Mouse (Mus musculus): ENCODE results near the gene Psenen.

The Psenen gene

GRCm38 (mm10) chr7:30588676-30589434, 25.4 kb upstream of the Psenen start, which contains the start of gene Kmt2b:
Gene Kmt2b, minus strand, starts transcription at chr7:30588726.
- DNase-seq = peak; percentile 99

DNA sequence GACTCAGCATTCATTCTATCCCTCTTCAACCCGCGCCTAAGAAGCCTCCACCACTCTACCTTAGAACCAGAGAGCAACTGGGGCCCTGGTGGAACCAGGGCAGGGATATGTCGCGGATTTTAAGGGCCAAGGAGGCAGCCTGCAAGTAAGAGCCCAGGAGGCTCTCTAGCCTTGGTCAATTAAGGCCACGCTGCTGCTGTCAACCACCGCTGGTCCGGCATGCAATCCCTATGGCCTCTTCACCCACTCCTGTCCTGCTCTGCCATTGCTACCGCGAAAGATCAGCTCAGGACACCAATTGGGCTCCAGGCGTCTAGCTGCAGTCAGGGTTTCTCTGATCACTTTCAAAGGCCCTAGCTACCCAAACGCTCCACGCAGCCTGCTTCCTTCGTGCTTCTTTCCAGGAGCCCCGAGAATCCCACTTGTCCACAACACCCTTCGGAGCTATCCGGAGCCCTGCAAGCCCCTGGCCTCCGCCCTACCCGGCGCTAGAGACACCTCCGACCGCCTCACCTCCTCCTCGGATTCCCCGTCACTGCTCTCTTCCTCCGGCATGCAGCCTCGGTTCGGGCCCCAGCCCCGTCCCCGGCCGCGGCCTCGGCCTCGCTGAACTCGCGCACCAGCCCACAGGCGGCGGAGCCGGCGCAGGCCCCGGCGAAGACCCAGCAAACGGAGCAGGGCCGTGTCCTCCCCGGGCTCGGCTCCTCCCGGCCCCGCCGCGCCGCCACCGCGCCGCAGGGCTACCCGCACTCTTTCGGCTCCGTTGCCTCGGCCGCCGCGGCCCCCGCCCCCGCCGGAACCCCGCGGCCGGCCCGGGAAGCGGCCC, 24.6 kb upstream of the Psenen start:
- peak; percentile 57 for DNase-seq

- DNase-seq = no peak
These were observed 23.1 kb upstream of the Psenen start for GRCm38 (mm10) chr7:30586455-30587020.

GRCm38 (mm10) chr7:30585170-30585569, 21.7 kb upstream of the Psenen start:
- DNase-seq = no peak

DNA sequence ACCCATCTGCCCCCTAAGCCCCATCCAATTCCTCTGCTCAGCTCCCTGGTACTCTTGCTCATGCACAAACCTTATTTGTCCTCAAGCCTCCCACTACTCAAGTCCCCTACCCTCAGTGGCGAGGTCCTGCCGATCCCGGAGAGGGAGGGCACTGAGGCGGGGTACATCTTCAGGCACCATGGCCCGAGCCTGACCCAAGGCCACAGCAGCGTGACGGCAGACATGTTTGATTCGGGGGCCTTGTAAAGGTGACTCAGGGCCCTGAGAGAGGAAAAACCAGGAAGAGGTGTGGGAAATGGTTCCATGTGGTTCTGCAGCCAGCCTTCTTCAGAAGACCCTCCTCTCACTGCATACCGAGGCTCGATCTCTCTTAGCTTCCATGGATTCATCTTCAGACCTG, 20.9 kb upstream of the Psenen start:
- no peak for DNase-seq

DNA sequence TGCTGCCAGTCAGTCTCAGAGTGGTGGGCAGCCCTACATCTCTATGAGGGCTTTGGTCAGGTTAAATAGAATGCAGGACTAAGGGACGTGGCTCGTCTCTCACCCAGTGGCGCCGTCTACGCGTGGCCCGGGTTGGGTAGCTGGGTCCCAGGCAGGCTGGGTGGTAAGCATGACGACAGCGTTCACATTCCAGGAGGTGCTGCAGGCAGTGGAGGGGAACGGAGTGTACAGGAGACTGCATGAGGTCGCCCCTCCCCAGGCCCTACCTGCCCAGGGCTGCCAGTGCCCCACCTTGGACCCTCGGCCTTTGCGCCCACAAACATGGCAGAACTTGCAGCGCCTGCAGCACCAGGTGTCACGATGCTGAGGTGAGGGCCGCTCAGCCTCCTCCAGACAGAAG, 18.1 kb upstream of the Psenen start:
- DNase-seq = no peak

GRCm38 (mm10) chr7:30579950-30580349, 16.5 kb upstream of the Psenen start:
- DNase-seq = no peak

DNA sequence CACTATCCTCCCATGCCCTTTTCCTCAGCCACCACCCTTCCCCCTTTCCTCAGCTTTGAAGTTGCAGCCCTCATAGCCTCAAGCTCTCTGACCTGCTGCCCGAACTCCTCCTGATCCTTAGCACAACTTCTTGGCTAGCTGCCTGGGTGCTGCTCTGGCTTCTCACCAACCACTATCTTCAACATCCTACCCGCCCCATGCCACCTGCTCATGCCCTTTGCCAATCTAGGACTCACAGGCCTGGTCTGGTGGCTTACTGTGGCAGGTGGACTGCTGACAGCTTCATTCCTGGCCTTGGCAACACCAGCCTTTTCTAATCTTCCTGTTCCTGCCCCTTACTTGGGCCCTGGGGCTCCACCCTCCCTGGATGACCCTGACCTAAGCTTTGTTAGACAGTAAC, 9.5 kb upstream of the Psenen start:
- peak; percentile 76 for DNase-seq

DNA sequence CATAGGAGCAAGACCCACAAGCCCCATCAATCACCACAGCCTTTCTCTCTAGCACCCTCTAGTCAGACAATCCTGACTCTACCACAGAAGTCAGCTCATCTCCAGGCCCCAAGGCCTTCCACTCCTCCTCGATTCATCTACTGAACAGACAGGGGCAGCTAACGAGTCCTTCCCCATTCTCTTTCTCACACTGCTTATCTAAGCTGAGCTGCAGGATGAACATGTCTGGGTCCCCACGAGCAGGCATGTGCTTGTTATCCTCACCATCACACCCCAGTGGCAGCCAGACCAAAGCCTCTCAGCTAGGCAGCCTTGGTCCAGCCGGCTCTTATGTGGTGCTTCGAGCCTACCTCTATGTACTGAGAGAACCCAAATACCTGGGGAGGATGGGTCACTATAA, 9.0 kb upstream of the Psenen start:
- no peak for DNase-seq

DNA sequence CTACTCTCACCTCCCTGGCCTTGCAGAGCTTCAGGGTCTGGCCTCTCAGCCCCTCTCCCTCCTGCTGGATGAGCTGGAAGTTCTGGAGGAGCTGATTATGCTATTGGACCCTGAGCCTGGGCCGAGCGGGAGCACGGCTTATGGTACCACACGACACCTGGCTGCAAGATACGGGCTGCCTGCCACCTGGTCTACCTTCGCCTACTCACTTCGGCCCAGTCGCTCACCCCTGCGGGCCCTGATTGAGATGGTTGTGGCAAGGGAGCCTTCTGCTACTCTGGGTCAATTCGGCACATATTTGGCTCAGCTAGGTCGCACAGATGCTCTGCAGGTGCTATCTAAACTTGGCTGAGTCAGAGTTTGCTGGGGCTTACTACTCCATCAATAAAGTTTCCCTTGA, 4.1 kb upstream of the Psenen start:
- DNase-seq = no peak

DNA sequence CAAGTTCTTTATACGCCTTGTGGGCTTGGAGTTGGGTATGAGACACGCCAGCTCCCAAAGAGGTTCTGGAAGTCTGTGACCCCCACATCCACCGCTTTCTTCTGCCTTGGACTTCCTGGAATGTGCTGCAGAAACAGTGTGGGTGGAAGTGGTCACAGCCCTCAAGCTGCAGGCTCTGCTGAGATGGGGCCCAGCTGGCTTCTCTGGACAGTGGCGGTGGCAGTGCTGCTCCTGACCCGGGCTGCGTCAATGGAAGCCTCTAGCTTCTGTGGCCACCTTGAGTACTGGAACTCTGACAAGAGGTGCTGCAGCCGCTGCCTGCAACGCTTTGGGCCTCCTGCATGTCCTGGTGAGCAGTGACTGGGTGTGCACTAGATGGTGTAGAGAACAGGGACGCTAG, 2.6 kb upstream of the Psenen start:
- peak; percentile 35 for DNase-seq

GRCm38 (mm10) chr7:30564970-30565571, 1.6 kb upstream of the Psenen start, which contains the start of gene Igflr1:
Gene Igflr1, plus strand, starts transcription at chr7:30565427.
- no peak for DNase-seq

GRCm38 (mm10) chr7:30563906-30564280, 466 bp upstream of the Psenen start:
- DNase-seq = no peak

DNA sequence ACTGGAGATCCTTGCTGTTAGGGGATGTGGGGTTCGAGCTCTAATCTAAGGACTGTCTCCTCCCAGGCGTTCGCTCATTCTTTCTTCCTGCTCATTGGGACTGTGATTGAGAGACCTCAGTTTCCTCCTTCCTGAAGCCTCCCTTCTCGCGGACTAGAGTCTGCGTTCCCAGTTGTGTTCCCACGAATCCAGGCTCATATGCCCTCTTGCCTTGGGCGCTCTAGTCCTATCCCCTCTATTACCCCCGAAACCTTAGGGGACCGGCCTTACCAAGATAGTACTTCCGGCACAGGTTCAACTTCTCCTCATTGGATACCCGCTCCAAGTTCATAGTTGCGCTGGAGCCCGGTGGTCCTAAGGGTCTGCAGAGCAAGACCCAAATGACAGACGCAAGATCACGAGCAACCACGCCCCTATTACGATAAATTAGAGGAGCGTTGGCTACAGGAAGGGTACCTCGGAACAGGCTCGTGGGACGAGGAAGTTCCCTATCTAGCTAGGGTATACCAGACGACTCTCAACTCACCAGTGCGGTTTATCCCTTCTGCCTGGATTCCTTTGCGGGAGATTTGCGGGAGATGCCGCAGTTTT, 806 bp downstream of the Psenen start:
- DNase-seq = no peak

DNA sequence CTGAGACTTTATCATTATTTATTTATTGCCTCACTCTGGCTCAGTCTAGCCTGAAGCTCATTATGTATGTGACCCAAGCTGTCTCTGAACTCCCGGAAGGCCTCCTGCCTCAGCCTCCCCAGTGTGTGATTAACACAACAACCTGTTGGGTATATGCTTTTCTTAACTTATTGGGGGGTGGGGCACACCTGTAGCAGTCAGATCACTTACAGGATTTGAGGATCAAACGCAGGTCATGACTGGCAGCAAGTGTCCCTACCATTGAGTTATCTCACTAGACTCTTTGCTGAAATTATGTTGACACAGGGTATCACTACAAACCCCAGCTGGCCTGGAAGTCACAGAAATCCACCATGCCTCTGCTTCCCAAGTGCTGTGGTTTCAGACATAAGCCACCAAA, 3.1 kb downstream of the Psenen start:
- DNase-seq = no peak

- peak; percentile 100 for DNase-seq
These were observed 3.9 kb downstream of the Psenen start, which contains the start of gene Lin37 for GRCm38 (mm10) chr7:30559443-30559954. Gene Lin37, minus strand, starts transcription at chr7:30559838.

- DNase-seq = peak; percentile 24
These were observed 4.6 kb downstream of the Psenen start for GRCm38 (mm10) chr7:30558656-30559442.

GRCm38 (mm10) chr7:30557901-30558514, 5.4 kb downstream of the Psenen start:
- no peak for DNase-seq

DNA sequence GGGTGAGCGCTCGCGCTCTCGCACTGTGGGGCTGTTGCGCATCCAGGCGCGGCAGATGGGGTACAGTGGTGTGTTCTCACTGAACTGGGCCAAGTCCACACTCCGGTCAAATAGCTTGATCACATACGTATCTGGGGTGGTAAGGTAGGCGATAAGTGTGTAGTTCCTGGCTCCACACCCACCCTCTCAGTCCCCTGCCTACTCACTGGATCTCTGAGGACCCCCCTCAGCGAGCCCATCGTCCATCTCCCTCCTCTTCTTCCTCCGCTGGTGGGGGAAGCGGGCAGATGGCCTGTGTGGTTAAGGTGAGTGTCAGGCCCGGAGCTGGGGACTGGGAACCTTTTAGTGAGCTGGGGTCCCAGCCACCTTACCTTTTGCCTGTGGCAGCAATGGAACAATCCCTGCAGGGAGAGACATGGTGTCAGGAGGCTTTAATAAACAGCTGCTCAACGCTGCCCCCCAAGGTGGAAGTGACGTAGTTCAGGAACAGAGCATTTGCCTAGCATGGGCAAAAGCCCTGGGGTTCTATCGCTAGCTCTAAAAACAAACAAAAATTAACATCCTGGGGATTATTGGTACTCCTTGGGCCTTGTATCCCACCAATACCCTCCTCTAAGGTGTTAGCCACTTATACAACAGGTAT, 6.4 kb downstream of the Psenen start:
- DNase-seq = no peak

GRCm38 (mm10) chr7:30553810-30554584, 9.4 kb downstream of the Psenen start:
- DNase-seq = peak; percentile 23

All from kidney, adult 9 months (tissue).